In the genomic region with DNA sequence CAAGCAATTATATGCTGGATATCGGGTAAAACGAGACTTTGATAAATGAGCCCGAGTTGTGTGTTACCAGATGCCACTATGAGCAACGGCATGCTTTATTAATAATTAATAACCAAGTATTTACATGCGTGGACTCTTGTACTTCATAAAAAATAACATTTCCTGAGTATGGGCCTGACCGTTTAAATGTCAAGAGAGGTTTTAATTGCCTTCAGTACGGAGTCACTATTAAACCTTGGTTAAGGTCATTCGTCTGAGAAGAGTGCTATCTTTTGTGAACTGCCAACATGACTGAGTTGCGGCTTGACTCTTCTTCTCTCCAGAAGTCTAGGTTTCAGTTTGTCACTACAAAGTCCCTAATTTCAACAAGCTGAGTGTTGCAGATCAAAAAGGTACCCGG, we compare ENCODE assay signal across 31 mouse cellular contexts.
"Had no signal": no experiment of that assay in that cellular context is flagged by ENCODE, and none has a peak within 500 bp of the region (broad histone marks: within the 10 kb centered on the region; RNA-seq: fewer than 3 reads in every experiment).

No protein-coding gene starts in this region.

- H3K4me3 ChIP-seq: heart, embryonic 10.5 days; heart, embryonic 12.5 days; heart, embryonic 13.5 days; heart, embryonic 15.5 days; hindbrain, embryonic 10.5 days; hindbrain, embryonic 12.5 days; hindbrain, embryonic 13.5 days; hindbrain, embryonic 15.5 days; intestine, embryonic 15.5 days; kidney, embryonic 15.5 days; layer of hippocampus, adult 2 months had no signal

- DNase-seq: heart, postnatal 10 days; heart, postnatal 14 days; heart, postnatal 36 days; heart, postnatal 4 days; kidney, adult 11 months; kidney, adult 18-20 months; kidney, adult 9 months; kidney, postnatal 10 days; kidney, postnatal 14 days; kidney, postnatal 25 days; kidney, postnatal 36 days; kidney, postnatal 4 days; layer of hippocampus, adult 9-11 months; layer of hippocampus, postnatal 36 days had no signal

- H3K36me3 ChIP-seq: hindbrain, embryonic 13.5 days had no signal

- H3K4me1 ChIP-seq: heart, embryonic 10.5 days had no signal

- H3K27ac ChIP-seq: heart, embryonic 10.5 days; heart, embryonic 13.5 days; heart, embryonic 15.5 days; hindbrain, embryonic 10.5 days; hindbrain, embryonic 12.5 days; hindbrain, embryonic 15.5 days; hindbrain, postnatal 0 days had no signal

- ATAC-seq: hindbrain, embryonic 16.5 days; hindbrain, postnatal 0 days; inflammation-experienced regulatory T-cells, adult 6 months; intestine, postnatal 0 days had no signal

- H3K9ac ChIP-seq: heart, embryonic 12.5 days; heart, embryonic 13.5 days; heart, embryonic 15.5 days; hindbrain, embryonic 12.5 days; hindbrain, embryonic 13.5 days; hindbrain, embryonic 14.5 days; hindbrain, embryonic 15.5 days; intestine, embryonic 15.5 days; kidney, embryonic 15.5 days had no signal

- H3K4me2 ChIP-seq: heart, embryonic 11.5 days; heart, embryonic 12.5 days; heart, embryonic 13.5 days; heart, embryonic 15.5 days; hindbrain, embryonic 12.5 days; hindbrain, embryonic 13.5 days; hindbrain, embryonic 14.5 days; hindbrain, embryonic 15.5 days; intestine, embryonic 15.5 days; kidney, embryonic 15.5 days had no signal

- H3K9me3 ChIP-seq: heart, embryonic 10.5 days; heart, embryonic 12.5 days; heart, embryonic 13.5 days; heart, embryonic 15.5 days; hindbrain, embryonic 10.5 days; hindbrain, embryonic 12.5 days; hindbrain, embryonic 13.5 days; hindbrain, embryonic 15.5 days; intestine, embryonic 15.5 days; kidney, embryonic 15.5 days had no signal

- H3K27me3 ChIP-seq: heart, embryonic 12.5 days; heart, embryonic 13.5 days; heart, embryonic 15.5 days; hindbrain, embryonic 12.5 days; hindbrain, embryonic 13.5 days; hindbrain, embryonic 15.5 days; intestine, embryonic 15.5 days; kidney, embryonic 15.5 days had no signal
